In the genomic region with DNA sequence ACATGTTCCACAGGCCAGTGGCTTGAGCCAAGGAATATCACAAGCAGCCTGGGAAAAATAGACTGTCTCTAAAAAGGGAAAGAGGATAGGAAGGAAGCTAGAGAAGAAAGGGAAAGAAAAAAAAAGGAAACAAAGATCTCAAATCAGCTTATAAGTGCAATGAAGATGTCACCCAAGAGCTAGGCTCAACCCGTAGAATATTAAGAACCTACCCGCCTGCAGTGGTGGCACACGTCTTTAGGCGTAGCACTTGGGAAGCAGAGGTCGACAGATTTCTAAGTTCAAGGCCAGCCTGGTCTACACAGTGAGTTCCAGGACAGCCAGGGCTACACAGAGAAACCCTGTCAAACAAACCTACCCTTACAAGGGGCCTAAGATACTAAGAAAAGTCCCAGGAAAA, we compare ENCODE assay signal across 9 mouse cellular contexts. TPM values are rescaled to one million over a fixed set of nuclear protein-coding genes. Genes with fewer than 3 reads are reported as not detected.
DNase-seq lines count a peak whose midpoint lies in the region; ATAC-seq and TF ChIP-seq lines count a peak whose summit lies in the region.
"Had no signal": no experiment of that assay in that cellular context is flagged by ENCODE, and none has a peak within 500 bp of the region (broad histone marks: within the 10 kb centered on the region; RNA-seq: fewer than 3 reads in every experiment).

No protein-coding gene starts in this region.

- intact Hi-C loops in left cerebral cortex, postnatal 36 days (cut with DNase I), result loop anchor here (2.0 kb wide), 1 partner anchor 21 kb away; no protein-coding TSS in a partner anchor

- 85% methylated on average over 5 of the region's 5 CpGs for WGBS in lung, embryonic 14.5 days
- 88% methylated on average over 5 of the region's 5 CpGs for WGBS in embryonic facial prominence, embryonic 15.5 days
- WGBS in limb, embryonic 11.5 days, result 92% methylated on average over 5 of the region's 5 CpGs
- WGBS in neural tube, embryonic 12.5 days, result 86% methylated on average over 5 of the region's 5 CpGs

- no peak overlapping the region for H3K4me3 ChIP-seq in lung, embryonic 14.5 days (ENCODE audit: low read depth, low read length)
- peak overlapping the region; percentile 98; the same call in 1 of the 2 replicates for H3K4me3 ChIP-seq in embryonic facial prominence, embryonic 15.5 days (replicated peaks)
- H3K4me3 ChIP-seq in limb, embryonic 11.5 days (ENCODE audit: low read depth, low read length), result no peak overlapping the region
- no peak overlapping the region for H3K4me3 ChIP-seq in neural tube, embryonic 12.5 days

- H3K36me3 ChIP-seq in lung, embryonic 14.5 days (ENCODE audit: insufficient read depth), result no peaks in the 10 kb centered on the region; the same call in 1 of the 2 replicates
- peaks cover 12% of the 10 kb centered on the region for H3K36me3 ChIP-seq in embryonic facial prominence, embryonic 15.5 days
- H3K36me3 ChIP-seq in limb, embryonic 11.5 days (ENCODE audit: control insufficient read depth, insufficient read depth, low read length), result no peaks in the 10 kb centered on the region
- H3K36me3 ChIP-seq in neural tube, embryonic 12.5 days, result peaks cover 7% of the 10 kb centered on the region; the same call in 1 of the 2 replicates

- no peak for ATAC-seq in lung, embryonic 14.5 days (ENCODE audit: insufficient read depth)
- no peak for ATAC-seq in embryonic facial prominence, embryonic 15.5 days (ENCODE audit: insufficient number of reproducible peaks, low FRiP score, low TSS enrichment, low read depth)
- no peak for ATAC-seq in limb, embryonic 11.5 days (ENCODE audit: insufficient number of reproducible peaks, low FRiP score, low TSS enrichment, low read depth)
- ATAC-seq in neural tube, embryonic 12.5 days (ENCODE audit: low FRiP score, low read depth), result no peak

- no peak overlapping the region for H3K9ac ChIP-seq in lung, embryonic 14.5 days
- no peak overlapping the region for H3K9ac ChIP-seq in embryonic facial prominence, embryonic 15.5 days
- no peak overlapping the region for H3K9ac ChIP-seq in limb, embryonic 11.5 days (ENCODE audit: low read length)
- no peak overlapping the region for H3K9ac ChIP-seq in neural tube, embryonic 12.5 days

- peak overlapping the region; percentile 80 for H3K4me2 ChIP-seq in lung, embryonic 14.5 days
- H3K4me2 ChIP-seq in embryonic facial prominence, embryonic 15.5 days (replicated peaks), result peak overlapping the region; percentile 73; the same call in 1 of the 2 replicates
- H3K4me2 ChIP-seq in limb, embryonic 11.5 days (ENCODE audit: low read depth, severe bottlenecking), result peak overlapping the region; percentile 53; the same call in 1 of the 2 replicates
- H3K4me2 ChIP-seq in neural tube, embryonic 12.5 days (replicated peaks), result peak overlapping the region; percentile 80

- no peaks in the 10 kb centered on the region for H3K9me3 ChIP-seq in lung, embryonic 14.5 days (ENCODE audit: low read depth, low read length)
- no peaks in the 10 kb centered on the region for H3K9me3 ChIP-seq in embryonic facial prominence, embryonic 15.5 days (replicated peaks)
- no peaks in the 10 kb centered on the region for H3K9me3 ChIP-seq in limb, embryonic 11.5 days (ENCODE audit: control insufficient read depth, low read length)
- no peaks in the 10 kb centered on the region for H3K9me3 ChIP-seq in neural tube, embryonic 12.5 days

- DNase-seq in lung, embryonic 14.5 days, result no peak
- no peak for DNase-seq in lung, postnatal 4 days
- no peak for DNase-seq in limb, embryonic 11.5 days (ENCODE audit: low spot score)
- no peak for DNase-seq in thymus, postnatal 25 days
- no peak for DNase-seq in left cerebral cortex, postnatal 36 days (ENCODE audit: low spot score in 2 of 2)
- DNase-seq: cerebellum, adult 18-20 months; kidney, postnatal 10 days had no signal

- peaks cover 9% of the 10 kb centered on the region; the same call in 1 of the 2 replicates for H3K4me1 ChIP-seq in lung, embryonic 14.5 days (ENCODE audit: insufficient read depth)
- H3K4me1 ChIP-seq in embryonic facial prominence, embryonic 15.5 days, result peaks cover 16% of the 10 kb centered on the region
- peaks cover 5% of the 10 kb centered on the region; the same call in 1 of the 2 replicates for H3K4me1 ChIP-seq in limb, embryonic 11.5 days (ENCODE audit: control insufficient read depth, insufficient read depth, low read length)
- peaks cover 17% of the 10 kb centered on the region for H3K4me1 ChIP-seq in neural tube, embryonic 12.5 days

- H3K27me3 ChIP-seq in lung, embryonic 14.5 days (ENCODE audit: insufficient read depth, low read length), result no peaks in the 10 kb centered on the region
- no peaks in the 10 kb centered on the region for H3K27me3 ChIP-seq in embryonic facial prominence, embryonic 15.5 days
- H3K27me3 ChIP-seq in limb, embryonic 11.5 days (ENCODE audit: control insufficient read depth, insufficient read depth, low read length), result no peaks in the 10 kb centered on the region
- no peaks in the 10 kb centered on the region for H3K27me3 ChIP-seq in neural tube, embryonic 12.5 days (replicated peaks)

- no peak overlapping the region for H3K27ac ChIP-seq in lung, embryonic 14.5 days (ENCODE audit: low read depth)
- H3K27ac ChIP-seq in embryonic facial prominence, embryonic 15.5 days (replicated peaks), result no peak overlapping the region
- no peak overlapping the region for H3K27ac ChIP-seq in limb, embryonic 11.5 days (replicated peaks; ENCODE audit: low read depth, low read length)
- H3K27ac ChIP-seq in neural tube, embryonic 12.5 days, result no peak overlapping the region

- TF ChIP-seq CTCF in lung, embryonic 14.5 days (IDR thresholded peaks at IDR 0.05; ENCODE audit: low read depth), result no peak

RNA-seq across cellular contexts. Expression of a gene that starts 0.9 kb away (rescaled TPM):
- polyA plus RNA-seq in lung, embryonic 14.5 days (2014; fragmentation: Nextera tagmentation; extraction: Ambion mirVana), result 24.7 and 25.9 TPM in 2 replicates
- 24.3 and 29.0 TPM in 2 replicates for polyA plus RNA-seq in embryonic facial prominence, embryonic 15.5 days (2015; fragmentation: Nextera tagmentation; extraction: Ambion mirVana)
- 25.0 and 28.0 TPM in 2 replicates for polyA plus RNA-seq in limb, embryonic 11.5 days (2014; fragmentation: Nextera tagmentation; extraction: Ambion mirVana)
- 20.1 and 23.0 TPM in 2 replicates for polyA plus RNA-seq in neural tube, embryonic 12.5 days (2016; fragmentation: Nextera tagmentation; extraction: Ambion mirVana)
- total RNA-seq in left cerebral cortex, postnatal 36 days (2021), result 10 to 100 TPM; 55.4 to 57.1 TPM

RNA-seq across cellular contexts. Expression of a gene that starts 19.7 kb away (rescaled TPM):
- 11.8 and 13.1 TPM in 2 replicates for polyA plus RNA-seq in lung, embryonic 14.5 days (2014; fragmentation: Nextera tagmentation; extraction: Ambion mirVana)
- polyA plus RNA-seq in embryonic facial prominence, embryonic 15.5 days (2015; fragmentation: Nextera tagmentation; extraction: Ambion mirVana), result 8.7 and 11.0 TPM in 2 replicates
- 13.3 and 13.7 TPM in 2 replicates for polyA plus RNA-seq in limb, embryonic 11.5 days (2014; fragmentation: Nextera tagmentation; extraction: Ambion mirVana)
- 8.4 and 9.8 TPM in 2 replicates for polyA plus RNA-seq in neural tube, embryonic 12.5 days (2016; fragmentation: Nextera tagmentation; extraction: Ambion mirVana)
- total RNA-seq in left cerebral cortex, postnatal 36 days (2021), result 10 to 100 TPM; 20.6 to 24.4 TPM

RNA-seq across cellular contexts. Expression of a gene that starts 40.8 kb away (rescaled TPM):
- polyA plus RNA-seq in lung, embryonic 14.5 days (2014; fragmentation: Nextera tagmentation; extraction: Ambion mirVana), result 99.1 and 103 TPM in 2 replicates
- polyA plus RNA-seq in embryonic facial prominence, embryonic 15.5 days (2015; fragmentation: Nextera tagmentation; extraction: Ambion mirVana), result 51.5 and 61.5 TPM in 2 replicates
- 17.2 and 17.6 TPM in 2 replicates for polyA plus RNA-seq in limb, embryonic 11.5 days (2014; fragmentation: Nextera tagmentation; extraction: Ambion mirVana)
- polyA plus RNA-seq in neural tube, embryonic 12.5 days (2016; fragmentation: Nextera tagmentation; extraction: Ambion mirVana), result 9.6 and 9.7 TPM in 2 replicates
- total RNA-seq in left cerebral cortex, postnatal 36 days (2021), result 10 to 100 TPM in 1 of 2 experiments, 1 to 10 TPM in 1; 9.7 to 10.0 TPM

RNA-seq across cellular contexts. Expression of a gene that starts 41.6 kb away (rescaled TPM):
- polyA plus RNA-seq in lung, embryonic 14.5 days (2014; fragmentation: Nextera tagmentation; extraction: Ambion mirVana), result 28.1 and 31.7 TPM in 2 replicates
- 21.4 and 25.2 TPM in 2 replicates for polyA plus RNA-seq in embryonic facial prominence, embryonic 15.5 days (2015; fragmentation: Nextera tagmentation; extraction: Ambion mirVana)
- polyA plus RNA-seq in limb, embryonic 11.5 days (2014; fragmentation: Nextera tagmentation; extraction: Ambion mirVana), result 28.5 and 33.5 TPM in 2 replicates
- 33.2 and 34.9 TPM in 2 replicates for polyA plus RNA-seq in neural tube, embryonic 12.5 days (2016; fragmentation: Nextera tagmentation; extraction: Ambion mirVana)
- total RNA-seq in left cerebral cortex, postnatal 36 days (2021), result 10 to 100 TPM; 24.0 to 26.1 TPM
